Mouse (Mus musculus) kidney, embryonic 16.5 days (tissue): ENCODE measurements around the gene Ift27. TPM values are rescaled to one million over a fixed set of nuclear protein-coding genes. Genes with fewer than 3 reads are reported as not detected.

Source experiments
- ATAC-seq: fragments of 200-750 bp; cut with Nextera tagmentation; 2 replicates; pipeline ENCODE4 v1.8.0; 2017; ENCODE audit warnings: moderate TSS enrichment; ENCODE audit not compliant: low FRiP score, low TSS enrichment
- H3K27ac ChIP-seq: fragments of 300-500 bp; sonication (generic); 2 replicates; pipeline ENCODE4 v1.5.1; 2014; ENCODE audit warnings: low read length
- H3K27me3 ChIP-seq: fragments of 300-500 bp; sonication (generic); 2 replicates; pipeline ENCODE4 v1.6.1; 2014; ENCODE audit warnings: low read length, control low read depth, mixed read lengths; ENCODE audit not compliant: insufficient read depth
- H3K36me3 ChIP-seq: fragments of 300-500 bp; sonication (generic); 2 replicates; pipeline ENCODE4 v1.6.1; 2014; ENCODE audit warnings: low read length, control low read depth, mixed read lengths; ENCODE audit not compliant: insufficient read depth
- H3K4me1 ChIP-seq: fragments of 300-500 bp; sonication (generic); 2 replicates; pipeline ENCODE4 v1.6.1; 2014; ENCODE audit warnings: low read length, control low read depth, mixed read lengths; ENCODE audit not compliant: insufficient read depth
- H3K4me2 ChIP-seq: fragments of 300-500 bp; sonication (generic); replicated peaks from 2 replicates; pipeline ENCODE4 v1.6.1; 2014; ENCODE audit warnings: low read depth, low read length
- H3K4me3 ChIP-seq: fragments of 300-500 bp; sonication (generic); 2 replicates; pipeline ENCODE4 v1.5.1; 2014; ENCODE audit warnings: mild to moderate bottlenecking, low read length
- H3K9ac ChIP-seq: fragments of 300-500 bp; sonication (generic); replicated peaks from 2 replicates; pipeline ENCODE4 v1.6.1; 2014; ENCODE audit warnings: low read length
- H3K9me3 ChIP-seq: fragments of 300-500 bp; sonication (generic); 2 replicates; pipeline ENCODE4 v1.6.1; 2016; ENCODE audit warnings: low read length, control low read depth
- WGBS: fragments of 180-500 bp; shearing (Covaris S2); extraction: QIAGEN DNeasy Blood & Tissue Kit; methylation state at CpG from one replicate; pipeline ENCODE4 v1.1.7; 2014; 5-methylcytosine and 5-hydroxymethylcytosine counted together
- polyA plus RNA-seq: library from polyadenylated mRNA; unstranded; fragments of >200 nt; fragmentation: Nextera tagmentation; extraction: Ambion mirVana; gene quantifications from 2 replicates; pipeline ENCODE4 v1.2.1, GENCODE M21; 2015

Gene Ift27
- polyA plus RNA-seq, result 83.7 and 91.0 TPM in 2 replicates

DNA sequence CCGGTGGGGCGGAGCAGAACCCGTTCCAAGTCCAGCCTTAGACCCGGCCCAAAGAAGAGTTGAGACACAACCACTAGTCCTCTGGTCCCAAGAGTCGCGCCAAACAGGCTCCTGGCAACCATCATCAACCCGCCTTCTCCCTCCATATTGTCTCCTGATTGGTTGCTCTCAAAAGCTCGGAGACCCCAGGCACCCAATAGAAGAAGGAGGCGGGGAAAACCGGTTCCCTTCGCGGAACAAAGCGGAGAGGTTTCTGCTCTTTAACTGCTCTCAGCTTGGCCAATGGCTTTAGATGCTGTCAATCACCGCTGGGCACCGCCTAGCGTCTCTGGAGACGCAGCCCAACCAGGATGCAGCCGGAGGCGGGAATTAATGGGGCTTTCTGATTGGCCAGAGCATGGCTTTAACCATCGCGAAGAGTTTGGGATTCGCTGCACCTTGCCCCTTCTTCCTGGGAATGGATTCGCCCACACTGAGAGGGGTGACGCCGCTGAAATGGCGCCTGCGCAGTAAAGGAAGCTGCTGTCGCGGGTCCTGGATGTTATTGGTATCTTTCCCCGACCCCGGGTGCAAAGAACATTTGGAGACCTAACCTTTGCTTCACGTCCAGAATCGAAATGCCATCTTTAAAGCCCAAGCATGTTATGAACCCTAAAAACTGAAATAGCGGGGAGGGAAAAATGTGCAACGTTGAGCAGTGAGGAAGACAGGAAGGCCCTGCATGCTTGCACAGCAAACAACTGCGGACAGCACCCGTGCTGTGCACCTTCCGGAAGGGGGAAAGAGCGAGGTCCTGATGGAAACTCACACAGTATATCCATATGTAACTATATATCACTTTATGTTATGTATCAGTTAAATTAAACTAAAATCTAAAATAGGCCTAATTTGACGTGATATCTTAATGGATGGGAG, at the start of gene Ift27:
Gene Ift27 (minus strand): TSS at position 136 of the 915 bp plus-strand sequence.
- WGBS, result under 1% methylated on average over 40 of the region's 40 CpGs
- peak; percentile 98 for ATAC-seq
- Histone ChIP-seq H3K4me2 (peak within 1 kb of the TSS; percentile 77), H3K27me3 (no peaks in the 10 kb centered on the region), H3K4me3 (peak within 1 kb of the TSS; percentile 70), H3K36me3 (no peaks in the 10 kb centered on the region), H3K9ac (peak within 1 kb of the TSS; percentile 72), H3K4me1 (peaks cover 14% of the 10 kb centered on the region), H3K9me3 (no peaks in the 10 kb centered on the region), H3K27ac (peak within 1 kb of the TSS; percentile 6; the same call in 1 of the 2 replicates)

DNA sequence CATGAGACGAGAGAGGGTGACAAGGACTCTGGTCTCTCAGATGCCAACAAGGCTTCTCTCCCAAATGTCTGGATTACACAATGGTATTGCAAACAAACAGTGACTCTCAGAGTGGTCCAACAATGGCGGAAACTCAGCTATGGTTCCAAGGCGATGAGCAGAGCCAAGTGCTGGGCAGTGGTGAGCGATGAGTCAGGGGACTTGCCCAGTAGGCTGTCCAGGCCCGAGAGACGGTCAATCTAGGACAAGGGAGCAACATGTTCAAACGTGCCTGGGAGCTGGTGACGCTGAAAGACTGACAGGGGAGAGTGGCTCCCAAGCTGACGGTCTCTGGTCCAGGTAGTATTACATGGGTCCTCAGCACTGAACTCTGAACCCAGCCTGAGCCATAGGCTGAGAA, 41.4 kb upstream of the Ift27 start:
- Histone ChIP-seq H3K9me3 (no peaks in the 10 kb centered on the region), H3K4me1 (no peaks in the 10 kb centered on the region), H3K4me2 (no peak overlapping the region), H3K36me3 (no peaks in the 10 kb centered on the region), H3K9ac (no peak overlapping the region), H3K27ac (no peak overlapping the region), H3K27me3 (no peaks in the 10 kb centered on the region), H3K4me3 (no peak overlapping the region)
- no peak for ATAC-seq
- 84% methylated on average over 9 of the region's 9 CpGs for WGBS

DNA sequence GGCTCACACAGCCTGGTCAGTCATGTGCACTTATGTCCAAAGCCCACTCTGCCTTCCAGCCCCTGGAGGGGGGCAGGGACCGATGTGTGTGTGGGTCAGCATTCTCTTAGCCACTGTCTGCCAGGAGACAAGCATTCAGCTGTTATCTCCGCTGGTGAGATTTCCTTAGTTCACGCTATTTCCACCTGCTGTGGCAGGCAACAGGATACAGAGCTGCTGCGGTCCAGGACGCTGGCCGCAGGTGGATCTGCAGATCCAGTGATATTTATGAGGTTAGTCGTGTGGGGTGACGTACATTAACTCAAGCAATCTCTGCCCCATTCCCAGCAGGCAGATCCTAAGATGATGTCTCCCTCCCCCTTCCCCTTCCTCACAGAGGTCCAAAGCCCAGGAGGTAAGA, 37.5 kb upstream of the Ift27 start:
- no peak for ATAC-seq
- H3K27ac ChIP-seq, result no peak overlapping the region
- no peaks in the 10 kb centered on the region for H3K36me3 ChIP-seq
- no peaks in the 10 kb centered on the region for H3K4me1 ChIP-seq
- H3K27me3 ChIP-seq, result no peaks in the 10 kb centered on the region
- H3K9me3 ChIP-seq, result 0 out of 2 replicates have a peak, but pooled peaks cover 4% of the 10 kb centered on the region
- no peak overlapping the region for H3K4me3 ChIP-seq
- H3K9ac ChIP-seq, result no peak overlapping the region
- H3K4me2 ChIP-seq, result no peak overlapping the region
- WGBS, result 81% methylated on average over 8 of the region's 8 CpGs

DNA sequence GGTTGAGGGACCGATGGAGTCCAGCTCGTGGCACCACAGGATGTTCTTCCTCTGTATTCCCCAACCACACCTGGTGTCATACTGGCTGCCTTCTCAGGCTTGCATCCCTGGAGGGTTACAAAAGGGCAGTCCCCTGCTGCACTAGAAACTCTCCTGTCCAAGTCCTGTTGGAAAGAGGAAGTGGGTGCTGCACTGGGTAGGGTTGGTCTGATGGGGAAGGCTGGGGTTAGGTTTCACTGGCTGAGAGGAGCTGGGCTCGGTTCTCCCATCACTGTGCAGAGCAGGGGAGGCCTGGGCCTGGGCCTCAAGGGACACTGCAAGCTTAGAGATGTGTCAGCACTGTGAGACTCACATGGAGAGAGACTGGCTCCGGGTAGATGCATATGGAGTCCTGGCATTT, 36.3 kb upstream of the Ift27 start:
- WGBS, result 78% methylated on average over 4 of the region's 4 CpGs
- Histone ChIP-seq H3K9ac (no peak overlapping the region), H3K36me3 (no peaks in the 10 kb centered on the region), H3K9me3 (0 out of 2 replicates have a peak, but pooled peaks cover 4% of the 10 kb centered on the region), H3K4me3 (no peak overlapping the region), H3K4me2 (no peak overlapping the region), H3K4me1 (no peaks in the 10 kb centered on the region), H3K27me3 (peaks cover 8% of the 10 kb centered on the region; the same call in 1 of the 2 replicates), H3K27ac (no peak overlapping the region)
- ATAC-seq, result no peak

DNA sequence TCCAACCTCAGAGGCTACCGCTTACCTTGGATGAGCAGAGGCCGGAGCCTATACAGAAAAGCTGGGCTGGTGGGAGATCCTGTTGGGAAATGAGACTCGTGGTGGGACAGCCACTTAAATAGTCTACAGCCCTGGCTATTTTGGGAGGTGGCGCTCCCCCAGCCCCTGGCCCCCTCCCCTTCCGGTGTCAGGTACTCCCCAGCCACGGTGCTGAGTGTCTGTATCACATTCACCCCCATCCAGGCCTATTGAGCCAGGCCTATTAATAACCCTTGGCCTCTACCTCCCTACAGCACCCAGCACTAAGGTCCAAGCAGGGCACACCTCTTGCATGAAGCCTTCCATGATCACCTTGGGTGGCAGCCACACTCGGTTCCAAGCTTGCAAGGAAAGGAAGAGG, 32.4 kb upstream of the Ift27 start, which contains the start of gene Pvalb:
Gene Pvalb (minus strand): TSS at position 89 of the 400 bp plus-strand sequence.
- H3K27ac ChIP-seq, result no peak within 1 kb of the TSS
- no peak for ATAC-seq
- no peak within 1 kb of the TSS for H3K4me2 ChIP-seq
- no peak within 1 kb of the TSS for H3K4me3 ChIP-seq
- WGBS, result 82% methylated on average over 7 of the region's 7 CpGs
- H3K27me3 ChIP-seq, result peaks cover 38% of the 10 kb centered on the region
- H3K4me1 ChIP-seq, result 0 out of 2 replicates have a peak, but pooled peaks cover 7% of the 10 kb centered on the region
- H3K9ac ChIP-seq, result no peak within 1 kb of the TSS
- H3K9me3 ChIP-seq, result 0 out of 2 replicates have a peak, but pooled peaks cover 4% of the 10 kb centered on the region
- H3K36me3 ChIP-seq, result no peaks in the 10 kb centered on the region

DNA sequence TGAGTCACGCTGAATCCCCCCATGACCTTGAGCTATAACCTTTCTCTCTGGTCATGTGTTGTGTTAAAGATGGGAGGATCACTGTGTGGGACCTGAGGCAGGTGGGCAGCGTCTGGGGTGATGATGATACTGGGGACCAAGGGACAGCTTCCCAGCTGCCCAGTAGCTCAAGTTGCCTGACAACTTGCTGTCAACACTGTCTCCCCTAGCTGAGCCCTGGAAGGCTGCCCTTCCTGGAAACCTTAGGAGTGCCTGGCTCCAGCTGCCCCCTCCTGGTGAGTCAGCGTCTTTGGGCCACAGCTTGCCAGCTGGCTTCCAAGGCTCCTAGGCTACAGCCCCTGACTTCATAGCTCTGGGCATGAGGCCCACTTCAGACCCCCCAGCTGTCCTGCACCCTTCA, 31.3 kb upstream of the Ift27 start:
- no peak for ATAC-seq
- Histone ChIP-seq H3K27ac (no peak overlapping the region), H3K36me3 (no peaks in the 10 kb centered on the region), H3K9ac (no peak overlapping the region), H3K9me3 (0 out of 2 replicates have a peak, but pooled peaks cover 4% of the 10 kb centered on the region), H3K27me3 (peaks cover 38% of the 10 kb centered on the region), H3K4me3 (no peak overlapping the region), H3K4me2 (no peak overlapping the region), H3K4me1 (0 out of 2 replicates have a peak, but pooled peaks cover 7% of the 10 kb centered on the region)
- 37% methylated on average over 3 of the region's 3 CpGs for WGBS

DNA sequence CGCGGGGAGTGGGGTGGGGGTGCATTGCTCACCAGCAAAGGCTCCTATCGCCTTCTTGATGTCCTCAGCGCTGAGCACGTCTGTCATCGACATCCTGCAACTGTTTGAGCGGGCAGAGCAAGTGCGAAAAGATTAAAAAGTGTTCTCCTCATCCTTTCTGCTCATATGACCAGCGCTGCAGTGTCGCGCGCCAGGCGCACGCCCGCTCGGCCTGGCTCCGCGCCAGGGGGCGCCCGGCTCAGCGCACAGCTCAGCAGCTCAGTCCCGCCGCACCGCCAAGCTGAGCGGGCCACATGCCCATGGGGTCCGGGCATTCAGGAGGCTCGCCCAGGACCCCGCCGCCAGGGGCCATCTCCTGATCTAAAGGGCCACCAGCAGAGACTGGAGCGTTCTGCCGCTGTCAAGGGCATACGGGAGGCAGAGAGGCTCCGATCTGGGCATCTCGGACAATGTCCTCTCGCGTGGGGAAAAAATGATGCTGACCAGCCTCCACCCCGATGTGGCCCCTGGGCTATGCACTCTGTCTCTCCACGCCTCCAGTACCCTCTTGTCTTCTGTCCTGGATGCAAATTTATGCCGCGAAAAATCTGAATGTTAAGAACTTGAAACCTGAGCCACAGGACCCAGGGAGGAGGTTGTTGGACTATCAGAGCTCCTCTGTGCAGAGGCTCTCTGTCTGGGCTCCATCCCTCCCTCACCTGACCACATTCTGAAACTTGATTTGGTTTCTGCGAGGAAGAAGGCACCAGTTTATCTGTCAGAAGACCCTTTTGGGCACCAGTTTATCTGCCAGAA, 30.3 kb upstream of the Ift27 start:
- no peaks in the 10 kb centered on the region for H3K36me3 ChIP-seq
- 0 out of 2 replicates have a peak, but pooled peaks cover 7% of the 10 kb centered on the region for H3K4me1 ChIP-seq
- no peak overlapping the region for H3K27ac ChIP-seq
- no peaks in the 10 kb centered on the region for H3K9me3 ChIP-seq
- peaks cover 38% of the 10 kb centered on the region for H3K27me3 ChIP-seq
- peak; percentile 65; the same call in 1 of the 2 replicates for ATAC-seq
- 2% methylated on average over 41 of the region's 41 CpGs for WGBS
- H3K9ac ChIP-seq, result no peak overlapping the region
- peak overlapping the region; percentile 53 for H3K4me2 ChIP-seq
- peak overlapping the region; percentile 32 for H3K4me3 ChIP-seq

DNA sequence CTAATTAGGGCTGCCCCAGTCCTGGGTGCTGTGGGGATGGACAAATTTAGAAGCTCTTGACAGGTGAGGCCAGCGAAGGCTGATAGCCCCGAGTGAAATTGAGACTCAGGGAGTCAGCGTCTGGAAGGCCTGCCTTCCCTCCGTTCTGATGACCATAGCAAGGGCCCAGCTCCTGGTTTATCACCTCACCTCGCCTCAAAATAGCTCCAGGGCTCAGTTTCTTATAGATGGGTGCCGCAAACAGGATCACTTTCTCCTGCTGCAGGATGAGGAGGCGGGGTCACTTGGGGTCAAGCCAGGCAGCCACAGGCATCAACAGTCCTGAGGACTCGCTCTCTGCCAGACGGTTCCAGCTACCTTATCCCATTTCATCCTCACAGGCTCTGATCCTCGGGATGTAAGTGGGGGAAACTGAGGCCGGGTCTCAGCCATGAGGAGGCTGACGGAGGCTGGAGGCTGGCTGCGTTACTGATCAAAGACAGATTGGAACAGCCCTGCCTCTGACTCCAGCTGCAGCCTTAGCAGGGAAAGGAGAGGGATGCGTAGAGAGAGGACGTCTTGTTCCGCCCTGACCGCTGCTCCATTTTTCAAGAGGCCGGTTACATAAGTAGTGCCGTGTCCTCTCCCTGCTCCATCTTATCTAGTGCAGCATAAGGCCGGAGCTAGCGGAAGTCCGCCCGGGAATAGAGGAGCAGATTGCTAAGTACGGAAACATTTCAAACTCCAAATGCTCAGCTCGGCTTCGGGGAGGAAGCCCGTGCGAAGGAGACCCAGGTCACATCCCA, 21.4 kb upstream of the Ift27 start:
- Histone ChIP-seq H3K4me3 (no peak overlapping the region), H3K4me1 (no peaks in the 10 kb centered on the region), H3K36me3 (no peaks in the 10 kb centered on the region), H3K9ac (no peak overlapping the region), H3K27me3 (no peaks in the 10 kb centered on the region), H3K27ac (no peak overlapping the region), H3K4me2 (no peak overlapping the region), H3K9me3 (no peaks in the 10 kb centered on the region)
- WGBS, result 63% methylated on average over 28 of the region's 28 CpGs
- ATAC-seq, result no peak

DNA sequence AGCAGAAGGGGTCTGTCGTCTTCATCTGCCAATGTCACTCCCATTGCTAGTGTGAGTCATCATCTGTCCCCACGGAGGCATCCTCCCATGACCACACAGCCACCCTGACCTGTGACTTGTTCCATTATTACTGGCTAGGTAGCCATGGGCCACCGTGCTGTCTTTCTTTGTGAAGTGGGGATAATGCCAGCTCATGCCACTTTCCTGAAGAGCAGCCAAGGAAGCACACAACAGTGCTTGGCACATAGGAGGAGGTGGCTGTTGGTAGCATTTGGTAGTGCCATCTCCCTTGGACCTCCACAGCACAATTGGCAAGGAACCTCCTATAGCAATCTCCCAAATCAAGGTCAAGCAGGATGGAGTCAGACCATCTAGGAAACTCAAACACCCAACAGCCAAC, 20.4 kb upstream of the Ift27 start:
- Histone ChIP-seq H3K27me3 (no peaks in the 10 kb centered on the region), H3K9ac (no peak overlapping the region), H3K4me1 (no peaks in the 10 kb centered on the region), H3K36me3 (no peaks in the 10 kb centered on the region), H3K9me3 (no peaks in the 10 kb centered on the region), H3K4me2 (no peak overlapping the region), H3K27ac (no peak overlapping the region), H3K4me3 (no peak overlapping the region)
- 76% methylated on average over 3 of the region's 3 CpGs for WGBS
- ATAC-seq, result no peak
